Mouse (Mus musculus): ENCODE results near the gene Nudt15. TPM values are rescaled to one million over a fixed set of nuclear protein-coding genes. Genes with fewer than 3 reads are reported as not detected.
"Not testable (repeated sequence)": the region's sequence is repeated elsewhere in the genome, so short reads cannot be mapped to it uniquely, and the experiment has no call there.

Gene Nudt15
- polyA plus RNA-seq, 1 experiment from 2014 or later, result 9.5 TPM

DNA sequence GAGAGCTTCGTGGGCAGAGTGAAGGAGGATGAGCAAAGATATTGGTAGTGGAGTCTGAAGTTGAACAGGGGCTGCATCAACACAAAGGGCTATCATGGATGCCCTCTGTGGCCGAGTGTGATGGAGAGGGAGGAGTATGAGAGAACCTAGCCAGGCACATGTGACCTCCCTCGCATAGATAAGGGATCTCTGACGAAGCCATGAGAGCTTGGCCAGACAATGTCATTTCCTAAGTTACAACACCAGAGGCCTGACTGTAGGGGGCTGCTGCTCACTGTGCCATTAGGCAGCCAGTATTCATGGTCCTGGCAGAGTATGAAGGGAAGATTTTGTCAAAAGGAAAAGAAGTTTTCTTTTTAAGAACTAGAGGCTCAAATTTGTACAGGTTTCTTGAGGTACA lies 1.0 kb downstream of the Nudt15 start:
- ATAC-seq (ENCODE audit: low read depth), result no peak
- Histone ChIP-seq H3K27me3 (no peaks in the 10 kb centered on the region), H3K27ac (replicated peaks) (no peak overlapping the region), H3K9ac (no peak overlapping the region), H3K36me3 (no peaks in the 10 kb centered on the region), H3K4me3 (no peak overlapping the region), H3K9me3 (no peaks in the 10 kb centered on the region), H3K4me2 (no peak overlapping the region), H3K4me1 (replicated peaks) (0 out of 2 replicates have a peak, but pooled peaks cover under 1% of the 10 kb centered on the region)
- 66% methylated on average over 4 of the region's 4 CpGs for WGBS

DNA sequence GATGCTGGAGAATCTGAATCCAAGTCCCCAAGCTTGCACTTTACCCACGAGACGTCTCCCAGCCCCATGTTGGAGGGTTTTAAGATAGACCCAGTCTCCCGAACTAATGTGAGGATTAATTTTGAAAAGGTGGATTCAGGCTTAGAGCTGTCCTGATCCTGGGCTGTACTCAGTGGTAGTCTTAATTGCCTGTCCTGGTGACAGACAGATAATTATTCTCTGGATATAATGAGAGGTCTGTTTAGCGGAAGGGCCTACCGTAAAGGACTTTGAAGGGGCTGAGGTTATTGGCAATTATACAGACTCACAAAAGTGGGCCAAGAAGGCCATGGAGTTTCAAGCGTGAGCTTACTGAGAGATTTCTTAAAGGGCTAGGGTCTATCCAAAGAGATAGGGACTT lies 4.3 kb downstream of the Nudt15 start:
- H3K4me3 ChIP-seq, result no peak overlapping the region

DNA sequence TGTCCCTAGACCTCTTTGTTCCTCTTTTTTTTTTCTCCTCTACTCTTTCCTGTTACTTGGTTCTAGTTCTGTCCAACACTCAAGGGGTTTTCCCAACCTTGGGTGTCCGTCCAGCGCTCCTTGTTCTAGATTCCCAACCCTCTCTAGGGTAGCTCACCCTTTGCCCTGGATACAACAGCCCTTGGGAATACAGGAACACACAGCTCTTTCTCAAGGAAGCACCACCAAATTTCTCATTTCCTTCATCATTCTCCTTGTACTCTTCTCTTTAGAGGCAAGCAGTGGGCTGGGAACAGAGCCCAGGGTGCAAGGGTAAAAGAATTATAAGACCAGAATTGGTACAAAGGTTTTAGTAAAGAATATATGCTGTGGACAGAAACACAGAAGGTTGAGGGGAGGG lies 12.4 kb downstream of the Nudt15 start:
- 95% methylated on average over 2 of the region's 2 CpGs for WGBS

More for the DNA sequence above, 4.3 kb downstream of the Nudt15 start:
- 60% methylated on average over 6 of the region's 6 CpGs for WGBS
- Histone ChIP-seq H3K9me3 (no peaks in the 10 kb centered on the region), H3K27ac (replicated peaks) (no peak overlapping the region), H3K4me1 (replicated peaks) (no peaks in the 10 kb centered on the region), H3K9ac (no peak overlapping the region), H3K4me2 (no peak overlapping the region), H3K36me3 (no peaks in the 10 kb centered on the region), H3K27me3 (no peaks in the 10 kb centered on the region)
- ATAC-seq (ENCODE audit: low read depth), result no peak

DNA sequence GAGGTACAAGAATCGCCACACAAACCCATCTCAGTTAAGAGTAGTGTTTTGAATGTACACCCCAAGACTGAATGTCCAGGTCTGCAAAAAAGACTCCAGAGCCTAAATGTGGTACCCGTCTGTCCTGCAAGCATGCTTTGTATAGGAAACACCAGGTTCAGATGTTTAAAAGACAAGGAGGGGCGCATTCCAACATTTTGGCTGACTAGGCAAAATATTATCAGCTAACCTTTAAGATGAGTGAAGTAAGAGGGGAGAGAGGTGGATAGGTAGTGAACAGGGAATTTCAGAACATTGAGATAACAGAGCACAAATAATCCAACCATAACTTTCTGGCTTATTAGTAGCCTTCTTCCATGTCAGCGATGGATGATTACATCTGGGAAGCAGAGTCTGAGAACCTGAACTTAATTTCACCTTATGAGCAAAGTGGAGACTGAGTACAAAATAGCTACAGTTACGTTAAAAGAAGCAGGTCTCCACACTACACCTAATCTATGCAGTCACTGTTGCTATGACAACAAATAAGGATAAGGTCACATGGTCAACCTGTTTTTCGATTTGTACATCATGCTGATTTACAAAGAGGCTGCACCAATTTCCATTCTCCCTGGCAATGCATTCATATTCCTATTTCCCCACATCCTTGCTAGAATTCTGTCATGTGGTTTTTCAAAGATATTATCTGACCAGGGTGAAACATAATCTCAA lies 14.1 kb downstream of the Nudt15 start:
- WGBS, result 73% methylated on average over 6 of the region's 6 CpGs
- no peak overlapping the region for H3K27ac ChIP-seq (replicated peaks)
- no peak overlapping the region for H3K4me3 ChIP-seq
- no peak overlapping the region for H3K9ac ChIP-seq
- H3K36me3 ChIP-seq, result no peaks in the 10 kb centered on the region
- H3K9me3 ChIP-seq, result no peaks in the 10 kb centered on the region
- H3K4me2 ChIP-seq, result no peak overlapping the region
- no peaks in the 10 kb centered on the region for H3K4me1 ChIP-seq (replicated peaks)
- H3K27me3 ChIP-seq, result peaks cover 13% of the 10 kb centered on the region
- ATAC-seq (ENCODE audit: low read depth), result no peak

More for the DNA sequence above, 12.4 kb downstream of the Nudt15 start:
- Histone ChIP-seq H3K9me3 (no peaks in the 10 kb centered on the region), H3K27me3 (peaks cover 5% of the 10 kb centered on the region; the same call in 1 of the 2 replicates), H3K36me3 (no peaks in the 10 kb centered on the region), H3K9ac (no peak overlapping the region), H3K4me2 (no peak overlapping the region), H3K4me1 (replicated peaks) (no peaks in the 10 kb centered on the region), H3K27ac (replicated peaks) (no peak overlapping the region), H3K4me3 (no peak overlapping the region)
- no peak for ATAC-seq (ENCODE audit: low read depth)

DNA sequence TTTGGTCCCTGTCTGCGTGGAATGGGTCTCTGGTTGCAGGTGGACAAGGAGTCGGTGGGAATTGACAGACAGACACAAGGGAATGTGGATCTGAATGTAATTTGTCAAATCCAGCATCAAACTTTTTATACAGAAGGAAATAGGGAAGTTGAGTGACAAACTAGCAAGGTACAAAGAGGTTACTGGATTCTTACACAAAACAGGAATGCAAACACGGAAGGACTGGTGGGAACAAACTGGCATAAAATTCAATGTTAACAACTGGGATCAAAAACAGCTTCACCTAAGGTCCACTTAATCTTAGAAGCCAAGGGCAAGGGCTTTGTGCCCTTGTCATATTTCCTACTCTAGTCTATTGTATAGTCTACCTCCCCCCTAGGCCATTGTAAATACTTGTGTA lies 19.4 kb downstream of the Nudt15 start:
- WGBS, result 91% methylated on average over 3 of the region's 3 CpGs
- H3K27me3 ChIP-seq, result peaks cover 17% of the 10 kb centered on the region
- ATAC-seq (ENCODE audit: low read depth); H3K4me2 ChIP-seq; H3K9ac ChIP-seq; H3K4me3 ChIP-seq; H3K27ac ChIP-seq (replicated peaks); H3K36me3 ChIP-seq; H3K9me3 ChIP-seq; H3K4me1 ChIP-seq (replicated peaks): not testable (repeated sequence)

DNA sequence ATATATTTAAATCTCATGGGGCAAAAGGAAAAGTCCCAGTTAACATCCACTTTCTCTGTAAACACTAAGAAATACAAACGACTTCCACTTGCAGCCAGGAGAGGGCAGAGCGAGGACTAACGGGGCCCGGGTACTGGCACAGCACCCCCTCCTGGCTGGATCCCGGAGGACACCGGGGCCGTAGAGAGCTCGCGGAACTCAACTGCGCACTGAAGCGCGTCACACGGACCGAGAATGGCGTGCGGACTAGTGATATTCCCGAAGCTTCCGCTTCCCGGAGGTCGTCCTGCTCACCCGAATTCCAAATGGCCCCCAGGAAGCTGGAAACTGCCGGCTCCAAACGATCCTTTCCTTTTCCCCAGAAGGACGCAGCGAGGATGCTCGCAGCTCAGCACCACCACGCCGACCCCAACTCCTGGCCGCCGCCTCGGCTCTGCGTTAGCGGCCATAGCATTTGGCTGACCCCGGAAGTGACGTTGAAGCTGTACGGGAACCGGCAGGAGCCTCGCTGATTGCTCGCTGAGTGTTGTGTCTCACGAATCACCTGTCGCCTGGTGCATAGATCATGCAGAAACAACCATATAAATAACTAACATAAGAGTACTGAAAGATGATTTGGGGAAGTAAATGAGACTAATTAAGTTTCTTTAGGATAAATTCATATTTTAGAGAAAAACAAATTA lies 23.1 kb downstream of the Nudt15 start, which contains the start of gene Sucla2:
TSS of gene Sucla2 (plus strand) at position 554 of the 683 bp plus-strand sequence.
- H3K4me3 ChIP-seq, result peak within 1 kb of the TSS; percentile 48
- peak within 1 kb of the TSS; percentile 94 for H3K27ac ChIP-seq (replicated peaks)
- H3K4me1 ChIP-seq (replicated peaks), result peaks cover 6% of the 10 kb centered on the region
- H3K36me3 ChIP-seq, result no peaks in the 10 kb centered on the region
- peaks cover 4% of the 10 kb centered on the region; the same call in 1 of the 2 replicates for H3K27me3 ChIP-seq
- WGBS, result under 1% methylated on average over 37 of the region's 41 CpGs
- ATAC-seq (ENCODE audit: low read depth), result peak; percentile 99
- peak within 1 kb of the TSS; percentile 46 for H3K4me2 ChIP-seq
- H3K9ac ChIP-seq, result peak within 1 kb of the TSS; percentile 69
- no peaks in the 10 kb centered on the region for H3K9me3 ChIP-seq

DNA sequence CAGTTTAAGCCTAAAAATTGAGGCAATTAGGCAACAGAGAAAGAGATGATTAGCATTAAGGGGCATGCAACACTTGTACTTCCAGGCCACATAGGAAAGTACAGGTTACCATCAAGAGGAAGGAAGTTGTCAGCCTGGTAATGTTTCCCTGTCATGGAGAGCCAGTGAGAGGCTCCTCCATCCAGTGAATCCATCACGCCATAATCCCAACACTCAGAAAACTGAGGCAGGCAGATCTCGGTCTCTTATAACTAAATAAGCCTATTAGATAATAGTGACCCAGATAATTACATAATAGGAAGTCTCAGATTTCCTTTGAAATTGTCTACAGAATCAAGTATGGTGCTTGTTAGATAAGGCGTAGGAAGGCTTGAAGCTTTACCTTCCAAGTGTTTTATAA lies 23.9 kb downstream of the Nudt15 start:
- ATAC-seq (ENCODE audit: low read depth), result no peak
- H3K9ac ChIP-seq, result no peak overlapping the region
- 0 out of 2 replicates have a peak overlapping the region, but pooled peaks have one; percentile 48 for H3K4me3 ChIP-seq
- H3K9me3 ChIP-seq, result no peaks in the 10 kb centered on the region
- peak overlapping the region; percentile 46 for H3K4me2 ChIP-seq
- 75% methylated on average over 3 of the region's 3 CpGs for WGBS
- H3K27me3 ChIP-seq, result peaks cover 4% of the 10 kb centered on the region; the same call in 1 of the 2 replicates
- H3K36me3 ChIP-seq, result no peaks in the 10 kb centered on the region
- no peak overlapping the region for H3K27ac ChIP-seq (replicated peaks)
- peaks cover 6% of the 10 kb centered on the region for H3K4me1 ChIP-seq (replicated peaks)

DNA sequence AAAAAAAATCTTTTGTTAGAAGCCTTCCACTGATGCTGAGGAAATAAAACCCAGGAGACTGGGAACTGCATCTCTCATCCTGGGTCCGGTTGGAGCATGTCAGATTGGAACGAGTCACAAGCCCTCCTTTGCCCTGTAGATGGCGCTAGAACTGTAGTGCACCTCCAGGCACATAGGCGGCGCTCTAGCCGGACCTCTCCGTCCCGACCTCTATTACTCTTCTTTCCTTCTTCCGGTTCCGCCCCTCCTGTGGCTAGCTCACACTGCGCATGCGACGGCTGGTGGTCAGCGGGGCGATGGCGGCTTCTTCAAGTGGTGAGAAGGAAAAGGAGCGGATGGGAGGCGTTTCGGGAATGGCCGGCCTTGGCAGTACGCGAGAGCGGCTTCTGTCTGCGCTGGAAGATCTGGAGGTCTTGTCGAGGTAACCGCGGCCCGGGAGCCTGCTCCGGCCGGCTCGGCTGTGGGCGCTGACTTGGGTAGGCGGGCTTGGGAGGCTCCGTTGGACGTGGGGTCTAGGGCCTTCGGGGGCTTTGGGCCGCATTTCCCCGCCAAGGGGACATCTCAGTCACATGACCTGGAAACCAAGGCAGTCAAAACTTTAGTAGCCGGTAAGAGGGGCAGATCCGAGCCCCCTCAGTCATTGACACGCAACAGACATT lies 38.1 kb downstream of the Nudt15 start, which contains the start of gene Med4:
TSS of gene Med4 (plus strand) at position 261 of the 659 bp plus-strand sequence.
- Histone ChIP-seq H3K9ac (peak within 1 kb of the TSS; percentile 92), H3K9me3 (no peaks in the 10 kb centered on the region), H3K4me3 (peak within 1 kb of the TSS; percentile 95), H3K4me1 (replicated peaks) (peaks cover 21% of the 10 kb centered on the region), H3K4me2 (peak within 1 kb of the TSS; percentile 96), H3K27ac (replicated peaks) (no peak within 1 kb of the TSS), H3K36me3 (peaks cover 17% of the 10 kb centered on the region), H3K27me3 (no peaks in the 10 kb centered on the region)
- WGBS, result under 1% methylated on average over 41 of the region's 41 CpGs
- peak; percentile 96 for ATAC-seq (ENCODE audit: low read depth)

DNA sequence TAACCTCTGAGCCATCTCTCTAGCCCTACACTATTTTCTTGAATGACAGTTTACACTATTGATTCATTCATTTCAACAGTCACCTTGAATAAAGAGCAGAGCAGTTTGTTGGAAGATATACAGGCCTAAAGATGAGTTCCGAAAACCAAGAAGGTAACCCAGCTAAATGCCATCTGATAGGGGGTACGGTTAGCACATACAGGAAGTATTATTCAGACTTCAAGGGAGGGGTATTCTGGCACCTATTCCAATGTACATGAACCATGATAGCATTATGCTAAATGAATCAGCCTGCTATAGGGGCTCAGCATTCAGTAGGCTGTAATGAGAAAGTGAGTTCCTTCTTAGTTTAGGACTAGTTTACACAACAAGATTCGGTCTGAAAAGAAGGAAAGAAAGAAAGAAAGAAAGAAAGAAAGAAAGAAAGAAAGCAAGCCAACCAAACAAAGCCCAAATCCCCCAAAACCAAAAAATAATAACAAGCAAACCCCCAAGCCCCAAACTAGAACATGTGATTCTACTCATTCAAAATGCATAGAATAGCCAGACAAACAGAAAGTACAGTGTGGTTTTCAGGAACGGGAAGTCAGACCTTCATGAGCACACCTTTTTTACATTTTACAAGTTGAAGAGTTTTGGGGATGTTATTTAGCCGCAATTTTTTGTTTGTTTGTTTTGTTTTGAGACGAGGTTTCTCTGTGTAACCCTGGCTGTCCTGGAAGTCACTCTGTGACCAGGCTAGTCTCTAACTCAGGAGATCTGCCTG lies 39.2 kb downstream of the Nudt15 start:
- 94% methylated on average over 6 of the region's 6 CpGs for WGBS
- Histone ChIP-seq H3K9me3 (no peaks in the 10 kb centered on the region), H3K27me3 (no peaks in the 10 kb centered on the region), H3K4me2 (no peak overlapping the region), H3K4me3 (no peak overlapping the region), H3K27ac (replicated peaks) (no peak overlapping the region), H3K4me1 (replicated peaks) (peaks cover 29% of the 10 kb centered on the region), H3K9ac (no peak overlapping the region), H3K36me3 (peaks cover 11% of the 10 kb centered on the region)
- ATAC-seq (ENCODE audit: low read depth), result no peak

DNA sequence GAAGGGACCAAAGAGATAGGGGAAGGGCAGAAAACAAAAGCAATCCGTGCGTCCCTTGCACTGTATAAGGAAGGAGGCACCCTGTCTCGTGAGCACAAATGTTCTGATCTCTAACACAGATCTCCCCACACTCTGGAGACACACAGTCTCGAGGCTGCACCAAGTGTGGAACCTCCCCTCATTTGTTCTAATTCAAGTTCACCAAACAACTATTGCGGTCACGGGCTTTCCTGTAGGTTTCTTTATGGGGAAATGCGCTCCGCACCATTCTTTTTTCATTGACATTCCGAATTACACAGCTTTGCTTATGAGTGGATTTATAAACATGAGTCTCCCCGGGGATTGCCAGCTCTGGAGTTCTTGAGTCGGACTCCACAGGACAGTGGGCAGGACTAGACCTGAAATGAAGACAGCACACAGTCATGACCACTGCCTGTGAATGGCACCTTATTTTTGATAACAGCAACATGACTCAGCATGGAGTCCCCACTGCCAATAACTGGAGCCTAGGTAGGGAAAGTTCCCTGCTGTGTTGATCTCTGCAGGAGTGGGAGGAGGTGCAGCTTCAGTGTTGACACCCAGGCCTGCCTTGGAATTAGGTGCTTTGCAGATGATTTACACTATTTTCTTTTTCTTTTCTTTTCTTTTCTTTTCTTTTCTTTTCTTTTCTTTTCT lies 40.2 kb downstream of the Nudt15 start:
- no peak overlapping the region for H3K4me3 ChIP-seq
- H3K9me3 ChIP-seq, result no peaks in the 10 kb centered on the region
- no peak overlapping the region for H3K4me2 ChIP-seq
- ATAC-seq (ENCODE audit: low read depth), result no peak
- H3K36me3 ChIP-seq, result peaks cover 8% of the 10 kb centered on the region; the same call in 1 of the 2 replicates
- WGBS, result 80% methylated on average over 11 of the region's 11 CpGs
- peaks cover 39% of the 10 kb centered on the region for H3K4me1 ChIP-seq (replicated peaks)
- no peak overlapping the region for H3K27ac ChIP-seq (replicated peaks)
- H3K27me3 ChIP-seq, result no peaks in the 10 kb centered on the region
- H3K9ac ChIP-seq, result no peak overlapping the region

DNA sequence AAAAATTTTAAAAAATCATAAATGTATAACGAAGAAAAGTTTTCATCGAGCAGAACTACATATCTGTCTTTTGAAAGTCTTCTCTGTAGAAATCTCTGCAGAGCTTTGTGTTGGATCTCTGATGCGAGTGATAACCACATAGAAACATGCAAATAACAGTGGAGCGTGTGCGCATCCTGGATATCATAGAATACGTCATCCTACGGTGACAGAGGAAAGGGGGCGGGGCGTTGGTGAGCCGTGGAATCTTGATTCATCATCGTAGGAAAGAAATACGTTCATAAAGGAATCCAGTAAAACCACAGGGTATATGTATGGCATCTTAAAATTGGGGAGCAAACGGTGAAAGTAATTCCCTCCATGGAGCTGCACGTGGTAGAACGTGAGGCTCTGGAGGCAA lies 40.8 kb downstream of the Nudt15 start:
- Histone ChIP-seq H3K9me3 (no peaks in the 10 kb centered on the region), H3K4me2 (no peak overlapping the region), H3K4me1 (replicated peaks) (peaks cover 42% of the 10 kb centered on the region), H3K36me3 (0 out of 2 replicates have a peak, but pooled peaks cover 4% of the 10 kb centered on the region), H3K27ac (replicated peaks) (no peak overlapping the region), H3K9ac (no peak overlapping the region), H3K4me3 (no peak overlapping the region), H3K27me3 (no peaks in the 10 kb centered on the region)
- ATAC-seq (ENCODE audit: low read depth), result no peak
- 92% methylated on average over 15 of the region's 15 CpGs for WGBS

Measured in neural tube, embryonic 13.5 days (tissue).